Mouse (Mus musculus): ENCODE data around the gene Gdf10. TPM values are rescaled to one million over a fixed set of nuclear protein-coding genes. Genes with fewer than 3 reads are reported as not detected.

Gene Gdf10
- polyA plus RNA-seq, 1 experiment from 2014 or later: 1.9 TPM

DNA sequence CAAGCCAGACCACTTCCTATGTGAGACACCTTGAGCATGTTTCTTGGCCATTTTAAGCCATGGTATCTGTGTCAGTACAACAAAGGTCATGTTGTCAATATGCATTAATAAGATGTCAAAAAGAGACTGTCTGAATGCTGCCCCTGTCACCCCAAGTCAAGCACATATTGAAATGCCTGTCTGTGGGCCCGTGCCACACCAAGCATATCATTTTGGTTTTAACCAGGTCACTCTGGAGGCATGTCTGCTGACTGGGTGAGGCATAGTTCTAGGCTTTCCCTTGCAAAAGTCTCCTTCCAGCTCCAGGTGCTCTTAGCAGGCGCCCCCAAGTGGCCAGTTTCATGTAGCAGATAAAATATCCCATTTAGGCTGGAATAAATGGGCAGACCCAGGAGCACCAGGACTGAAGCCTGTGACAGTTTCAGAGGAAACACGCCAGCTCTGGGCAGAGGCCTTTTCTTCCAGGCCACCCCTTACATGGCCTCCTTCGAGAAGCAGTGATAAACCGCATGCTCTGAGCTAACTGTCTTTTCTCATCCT, 10.5 kb downstream of the Gdf10 start:
- DNase-seq (ENCODE audit: low spot score): peak; percentile 23

DNA sequence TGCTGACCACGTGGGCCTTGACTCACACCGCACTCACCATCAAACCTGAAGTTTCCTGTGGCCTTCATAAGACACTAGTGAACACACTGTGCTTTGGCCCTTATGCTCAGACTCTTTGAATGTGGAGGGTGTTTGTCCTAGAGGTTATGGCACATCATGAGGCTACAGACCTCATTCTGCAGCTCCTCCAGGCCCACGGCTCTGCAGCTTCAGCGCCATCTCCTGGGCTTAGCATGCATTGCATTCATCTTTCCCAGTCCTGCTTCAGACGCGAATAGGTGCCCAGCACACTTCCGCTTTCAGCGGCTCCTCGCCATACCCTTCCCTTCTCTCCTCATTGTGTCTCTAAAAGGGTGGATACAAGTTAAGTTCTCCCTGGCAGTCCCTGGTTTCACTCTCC, 15.7 kb downstream of the Gdf10 start:
- peak; percentile 47 for DNase-seq (ENCODE audit: low spot score)

DNA sequence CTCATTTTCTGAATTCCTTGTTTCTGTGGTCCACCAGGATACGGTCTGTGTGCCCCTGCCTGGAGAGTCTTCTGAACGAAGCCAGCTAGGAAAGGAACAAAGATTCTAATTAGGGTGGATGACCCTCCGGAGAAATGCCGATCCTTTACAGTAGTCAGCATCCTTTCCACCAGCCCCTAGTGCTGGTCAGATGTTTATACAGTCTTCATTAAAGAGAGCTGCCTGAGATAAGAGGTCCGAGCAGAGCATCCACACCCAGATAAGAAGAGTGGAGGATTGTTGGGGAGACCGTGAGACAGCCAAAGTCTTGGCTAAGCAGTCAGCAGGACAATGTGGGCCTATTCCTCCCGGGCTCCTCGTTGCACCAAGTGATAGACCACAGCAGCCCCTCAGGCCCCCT, 17.4 kb downstream of the Gdf10 start, which contains the start of gene Gdf2:
Gene Gdf2 (plus strand): TSS at position 301 of the 400 bp plus-strand sequence.
- no peak for DNase-seq (ENCODE audit: low spot score)

DNA sequence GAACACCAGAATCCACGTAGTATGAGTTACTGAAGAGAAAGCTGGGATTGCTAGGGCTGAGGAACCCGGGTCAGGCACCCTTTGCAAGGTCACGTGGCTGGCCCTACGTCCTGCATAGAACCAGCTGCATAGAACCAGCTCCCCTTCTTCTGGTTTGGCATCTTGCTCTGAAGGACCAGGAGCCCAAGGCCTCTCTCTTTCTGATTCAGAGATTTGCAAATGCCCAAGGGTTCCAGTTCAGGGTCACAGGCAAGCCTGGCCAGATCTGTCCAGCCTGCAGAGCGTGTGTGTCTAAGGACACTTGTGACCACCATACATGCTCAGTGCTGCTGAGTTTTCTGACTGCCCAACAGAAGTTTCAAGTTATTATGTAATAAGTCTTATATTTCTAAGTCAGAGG, 18.8 kb downstream of the Gdf10 start:
- DNase-seq (ENCODE audit: low spot score): no peak

DNA sequence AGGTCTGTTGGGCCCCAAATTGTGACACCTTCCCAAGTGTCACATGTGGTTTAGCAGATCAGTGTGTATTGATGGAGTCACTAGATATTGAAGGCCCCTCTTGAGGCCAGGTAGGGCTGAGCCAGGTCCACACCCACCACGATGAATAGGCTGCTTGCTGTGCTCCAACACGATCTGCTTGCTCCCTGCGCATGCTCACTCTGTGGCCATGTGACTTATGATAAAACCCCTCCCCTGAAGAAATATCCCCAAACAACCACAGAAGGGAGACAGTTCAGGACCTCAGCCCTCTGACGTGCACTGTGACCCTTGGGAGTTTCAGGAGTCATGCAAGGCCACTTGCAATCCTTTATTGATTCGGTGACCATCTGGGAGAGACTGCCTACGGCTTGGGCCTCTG, 22.7 kb downstream of the Gdf10 start:
- no peak for DNase-seq (ENCODE audit: low spot score)

DNA sequence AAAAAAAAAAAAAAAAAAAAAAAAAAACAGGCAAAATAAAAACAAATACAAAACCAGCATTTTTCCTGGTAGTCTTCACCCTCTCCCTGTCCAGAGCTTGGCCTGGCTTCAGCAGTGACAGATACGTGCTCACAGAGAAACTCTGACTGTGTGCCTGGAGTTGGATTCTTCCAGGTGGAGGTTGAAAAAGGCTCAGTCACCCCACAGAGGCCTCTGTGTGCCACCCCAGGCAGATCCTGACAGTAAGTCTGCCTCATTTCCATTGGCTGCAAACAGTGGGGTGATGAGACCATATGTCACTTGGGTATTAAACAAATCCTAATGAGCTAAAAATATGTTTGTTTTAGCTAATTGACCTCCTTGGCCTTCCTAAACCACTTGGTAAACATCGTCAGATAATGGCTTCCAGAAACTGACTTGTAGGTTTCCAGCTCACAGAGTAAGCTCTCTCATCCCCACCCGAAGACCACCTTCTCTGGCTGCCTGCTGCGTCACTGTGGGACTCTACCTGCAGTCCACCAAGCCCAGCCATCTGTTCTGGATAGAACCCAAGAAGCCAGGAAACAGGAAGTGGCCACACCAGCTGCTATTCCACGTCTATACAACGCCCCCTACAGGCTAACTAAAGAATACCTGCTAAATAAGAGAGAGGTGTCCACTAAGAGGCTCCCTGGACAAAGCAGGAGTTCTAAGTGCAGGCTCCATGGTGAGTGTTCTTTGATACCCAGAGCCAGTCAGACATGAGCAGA, 29.0 kb downstream of the Gdf10 start:
- no peak for DNase-seq (ENCODE audit: low spot score)

DNA sequence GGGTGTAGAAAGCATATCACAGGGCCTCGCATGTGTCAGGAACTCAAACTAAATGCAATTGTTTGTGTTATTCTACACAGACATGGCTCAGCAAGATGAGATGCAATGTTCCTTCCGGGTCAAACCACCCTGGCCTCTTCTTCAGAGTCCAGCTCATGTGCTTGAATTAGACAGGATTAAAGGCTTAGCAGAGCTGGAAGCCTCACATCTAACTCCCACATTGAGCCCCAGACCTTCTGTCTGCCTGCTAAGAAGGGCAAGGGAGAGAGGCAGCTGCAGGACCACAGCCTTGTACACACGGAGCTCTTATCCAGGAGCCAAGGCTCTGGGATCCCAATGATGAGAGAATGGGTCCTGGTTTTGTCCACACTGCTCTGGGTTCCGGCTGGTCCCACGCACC, 30.4 kb downstream of the Gdf10 start, which contains the start of gene Rbp3:
Gene Rbp3 (plus strand): TSS at position 243 of the 400 bp plus-strand sequence.
- DNase-seq (ENCODE audit: low spot score): no peak

DNA sequence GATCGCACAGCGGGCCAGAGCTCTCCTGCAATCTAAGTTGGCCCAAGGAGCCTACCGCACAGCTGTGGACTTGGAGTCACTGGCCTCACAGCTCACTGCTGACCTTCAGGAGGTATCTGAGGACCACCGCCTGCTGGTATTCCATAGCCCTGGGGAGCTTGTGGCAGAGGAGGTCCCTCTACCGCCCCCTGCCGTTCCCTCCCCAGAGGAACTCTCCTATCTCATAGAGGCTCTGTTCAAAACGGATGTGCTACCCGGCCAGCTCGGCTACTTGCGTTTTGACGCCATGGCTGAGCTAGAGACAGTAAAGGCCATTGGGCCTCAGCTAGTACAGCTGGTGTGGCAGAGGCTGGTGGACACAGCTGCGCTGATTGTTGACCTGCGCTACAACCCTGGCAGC, 32.7 kb downstream of the Gdf10 start:
- DNase-seq (ENCODE audit: low spot score): no peak

DNA sequence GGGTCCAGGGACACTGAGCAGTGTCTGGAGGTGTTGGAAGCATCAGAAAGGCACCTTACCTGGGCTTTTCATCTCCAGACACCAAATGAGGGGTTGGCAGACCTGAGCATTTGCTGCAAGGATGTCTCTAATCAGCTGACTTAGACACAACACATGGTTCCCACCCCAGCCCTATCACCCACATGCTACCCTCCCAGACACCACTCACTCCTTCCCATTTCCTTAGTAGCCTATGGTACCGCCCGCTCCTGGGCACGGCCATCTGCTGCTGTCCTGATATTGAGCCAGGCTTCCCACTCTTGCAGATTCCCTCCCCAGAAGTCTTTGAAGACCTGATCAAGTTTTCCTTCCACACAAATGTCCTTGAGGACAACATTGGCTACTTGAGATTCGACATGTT, 34.8 kb downstream of the Gdf10 start:
- no peak for DNase-seq (ENCODE audit: low spot score)

DNA sequence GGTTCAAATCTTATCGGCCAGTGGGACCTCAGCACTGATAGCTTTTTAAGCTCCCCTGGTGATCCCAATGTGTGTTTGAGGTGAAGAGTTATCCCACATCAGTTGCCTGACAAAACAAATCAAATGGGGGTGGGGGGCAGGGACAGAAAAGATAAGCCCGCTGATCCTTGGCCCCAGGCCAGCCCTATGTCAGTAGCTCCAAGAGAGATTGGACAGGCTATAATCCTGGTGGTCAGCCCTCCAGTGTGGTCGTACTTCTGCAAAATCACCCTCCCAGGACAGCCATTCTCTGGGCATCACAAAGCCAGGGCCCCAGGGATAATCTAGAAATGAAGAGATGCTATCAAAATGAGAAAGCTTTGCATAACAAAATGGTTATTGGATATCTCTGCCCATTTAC, 35.5 kb downstream of the Gdf10 start:
- no peak for DNase-seq (ENCODE audit: low spot score)

DNA sequence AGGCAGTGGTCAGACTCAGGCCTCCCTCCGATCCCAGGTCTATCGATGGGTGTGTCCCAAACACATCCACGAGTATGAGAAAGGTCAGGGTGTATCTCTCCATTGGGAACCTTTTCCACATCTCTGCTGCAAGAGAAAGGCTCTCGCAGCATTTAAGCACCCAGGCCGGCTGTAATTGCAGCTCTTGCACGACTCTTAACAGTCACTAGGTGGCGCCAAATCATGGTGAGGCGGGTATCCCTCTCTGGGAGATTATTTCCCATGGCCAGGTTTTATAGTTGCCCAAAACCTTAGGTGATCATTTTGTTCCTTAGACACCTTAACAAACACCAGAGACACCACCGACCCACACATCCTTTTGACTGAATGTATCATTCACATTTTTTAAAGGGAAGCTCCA, 36.0 kb downstream of the Gdf10 start:
- peak; percentile 9 for DNase-seq (ENCODE audit: low spot score)

DNA sequence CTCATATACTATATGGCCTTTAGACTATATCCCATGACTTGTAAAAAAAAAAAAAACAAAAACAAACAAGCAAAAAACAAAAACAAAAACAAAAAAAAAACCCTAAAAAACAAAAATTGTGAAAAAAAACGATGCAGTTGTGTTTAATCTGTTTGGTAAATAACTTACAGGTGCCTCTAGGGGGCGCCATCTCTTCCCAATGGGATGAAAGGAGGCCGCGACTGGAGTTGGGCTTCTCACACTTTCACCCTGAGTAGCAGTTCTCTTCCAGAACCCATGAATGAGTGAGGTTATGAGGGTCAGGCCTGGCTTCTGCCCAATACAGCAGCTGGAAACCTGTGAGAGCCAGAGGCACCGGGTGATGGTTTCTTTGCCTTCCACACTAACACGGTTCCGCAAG, 42.3 kb downstream of the Gdf10 start:
- no peak for DNase-seq (ENCODE audit: low spot score)

DNA sequence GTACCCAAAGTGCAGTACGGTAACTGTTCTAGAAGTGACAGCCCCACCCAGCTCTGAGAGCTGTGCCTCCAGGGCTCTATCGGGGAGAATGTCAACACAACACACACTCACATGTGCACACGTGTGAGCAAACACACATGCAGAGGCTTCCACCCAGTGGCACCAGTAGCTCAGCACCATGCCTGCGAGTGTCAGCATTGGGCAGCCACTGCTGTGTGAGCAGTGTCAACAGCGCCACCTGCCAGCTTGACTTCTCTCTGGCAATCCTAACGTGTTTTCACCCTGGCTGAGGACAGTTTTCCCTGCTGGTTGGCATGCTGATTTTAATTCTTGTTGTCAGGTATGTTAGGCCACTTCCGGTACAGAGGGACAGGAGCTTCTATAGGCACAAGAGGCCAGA, 49.3 kb downstream of the Gdf10 start:
- DNase-seq (ENCODE audit: low spot score): no peak

DNA sequence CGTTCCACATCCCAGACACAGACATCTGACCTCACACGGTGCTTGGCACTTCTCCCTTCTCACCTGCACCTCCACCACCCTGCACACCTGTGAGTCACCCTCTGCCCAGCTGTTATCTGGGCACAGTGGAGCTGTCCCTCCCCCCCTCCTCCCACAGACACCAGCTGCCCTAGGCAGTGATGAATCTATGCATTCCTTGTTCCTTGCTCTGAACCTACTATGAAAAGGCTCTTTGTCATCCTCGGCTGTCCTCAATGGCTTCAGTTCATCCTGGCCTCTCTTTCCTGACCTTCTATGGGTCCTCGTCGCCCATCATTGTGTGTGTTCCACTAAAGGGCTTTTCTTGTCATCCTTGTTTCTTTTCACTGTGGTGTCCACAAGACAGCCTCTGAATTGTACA, 51.4 kb downstream of the Gdf10 start:
- DNase-seq (ENCODE audit: low spot score): no peak

DNA sequence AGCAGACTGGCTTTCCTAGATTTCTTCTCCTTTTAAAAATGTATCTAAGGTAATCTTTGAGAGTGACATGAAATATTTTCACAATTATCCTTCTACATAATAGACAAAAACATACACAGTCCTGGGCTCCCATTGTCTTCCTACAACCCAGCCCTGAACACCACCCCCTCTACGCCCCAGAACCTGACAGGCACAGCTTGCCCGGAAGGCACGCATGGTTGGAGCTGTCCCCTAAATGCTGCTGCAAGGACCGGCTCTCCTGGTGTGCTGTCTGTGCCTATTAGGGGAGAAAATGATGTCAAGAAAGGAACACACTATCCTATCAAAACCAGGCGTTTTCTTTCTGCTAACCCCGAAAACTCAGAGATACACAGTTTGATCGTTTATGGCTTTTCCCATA, 54.4 kb downstream of the Gdf10 start:
- DNase-seq (ENCODE audit: low spot score): no peak

DNA sequence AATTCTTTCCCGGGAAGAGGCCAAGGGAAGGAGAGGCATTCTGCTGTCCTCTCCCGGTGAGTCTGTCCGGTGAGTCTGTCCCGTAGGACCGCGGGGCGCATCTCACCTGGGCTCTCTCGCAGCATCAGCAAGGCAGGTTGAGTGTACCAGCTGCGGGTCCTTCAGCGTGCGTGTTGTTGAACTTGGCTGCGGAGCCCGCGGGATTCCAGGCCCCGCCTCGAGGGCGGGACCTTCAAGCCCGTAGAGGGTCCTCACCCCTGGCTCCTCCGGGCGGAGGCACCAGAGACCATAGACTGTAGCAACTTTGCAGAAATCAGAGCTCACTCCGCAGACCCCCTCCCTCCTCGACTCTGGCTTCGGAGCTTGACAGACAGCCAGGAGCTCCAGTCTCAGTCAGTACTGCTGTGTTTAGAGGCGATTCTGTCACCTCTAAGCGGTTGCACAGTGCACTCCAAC, 55.2 kb downstream of the Gdf10 start, which contains the start of gene Zfp488:
Gene Zfp488 (minus strand): TSS at position 161 of the 456 bp plus-strand sequence.
- no peak for DNase-seq (ENCODE audit: low spot score)

Other genes starting within 250 kb of the Gdf10 start
- gene Gdf2, start 17.5 kb downstream of the Gdf10 start, polyA plus RNA-seq (2015; fragmentation: Nextera tagmentation; extraction: Ambion mirVana): not detected in 2 replicates
- not detected in 2 replicates for gene Rbp3, start 30.4 kb downstream of the Gdf10 start, polyA plus RNA-seq (2015; fragmentation: Nextera tagmentation; extraction: Ambion mirVana)
- gene Zfp488, start 55.2 kb downstream of the Gdf10 start, polyA plus RNA-seq (2015; fragmentation: Nextera tagmentation; extraction: Ambion mirVana): not detected in 2 replicates
- not detected in 2 replicates for gene Gm30083, start 91.6 kb downstream of the Gdf10 start, polyA plus RNA-seq (2015; fragmentation: Nextera tagmentation; extraction: Ambion mirVana)
- gene Gm5460, start 93.2 kb downstream of the Gdf10 start, polyA plus RNA-seq (2015; fragmentation: Nextera tagmentation; extraction: Ambion mirVana): not detected in 2 replicates
- 0.05 TPM in 1 of 2 replicates, not detected in the other for gene Antxrl, start 129.1 kb downstream of the Gdf10 start, polyA plus RNA-seq (2015; fragmentation: Nextera tagmentation; extraction: Ambion mirVana)
- 20.5 and 22.8 TPM in 2 replicates for gene Anxa8, start 162.4 kb downstream of the Gdf10 start, polyA plus RNA-seq (2015; fragmentation: Nextera tagmentation; extraction: Ambion mirVana)
- gene A630023A22Rik, start 179.2 kb downstream of the Gdf10 start, polyA plus RNA-seq (2015; fragmentation: Nextera tagmentation; extraction: Ambion mirVana): 0.22 TPM in 1 of 2 replicates, not detected in the other
- 0.08 TPM in 1 of 2 replicates, not detected in the other for gene Npy4r, start 228.9 kb downstream of the Gdf10 start, polyA plus RNA-seq (2015; fragmentation: Nextera tagmentation; extraction: Ambion mirVana)

Data from thymus, postnatal 0 days (tissue).